Mouse (Mus musculus) C2C12 (cell line): ENCODE measurements around the gene Dctn5. TPM values are rescaled to one million over a fixed set of nuclear protein-coding genes. Genes with fewer than 3 reads are reported as not detected.

ENCODE experiments used
- H3K27me3 ChIP-seq: one replicate; pipeline ENCODE4 v1.6.1; 2011; ENCODE audit not compliant: control insufficient read depth, insufficient read depth, insufficient read length
- H3K36me3 ChIP-seq: one replicate; pipeline ENCODE4 v1.6.1; 2011; ENCODE audit not compliant: control insufficient read depth, insufficient read depth
- H3K4me3 ChIP-seq: one replicate; pipeline ENCODE4 v1.5.1; 2011; ENCODE audit warnings: mild to moderate bottlenecking, control low read depth; ENCODE audit not compliant: poor library complexity, insufficient read depth, severe bottlenecking
- H3K79me2 ChIP-seq: one replicate; pipeline ENCODE4 v1.6.1; 2011; ENCODE audit not compliant: control insufficient read depth, insufficient read depth
- H3K79me3 ChIP-seq: one replicate; pipeline ENCODE4 v1.6.1; 2011; ENCODE audit warnings: low read depth, control low read depth
- H3ac ChIP-seq: one replicate; pipeline ENCODE3; 2011; ENCODE audit warnings: low read depth; ENCODE audit not compliant: control insufficient read depth, insufficient read length
- CEBPB ChIP-seq: IDR thresholded peaks from one replicate; pipeline ENCODE4 v1.6.1; 2011; ENCODE audit warnings: low read depth, mild to moderate bottlenecking, control low read depth, moderate library complexity
- CTCF ChIP-seq: IDR thresholded peaks from one replicate; pipeline ENCODE4 v1.5.1; 2011; ENCODE audit not compliant: control insufficient read depth, insufficient read depth, insufficient read length
- FOSL1 ChIP-seq: IDR thresholded peaks from one replicate; pipeline ENCODE4 v1.8.0; 2011; ENCODE audit warnings: mild to moderate bottlenecking, low read length; ENCODE audit not compliant: poor library complexity, insufficient read depth, severe bottlenecking
- MAX ChIP-seq: IDR thresholded peaks from one replicate; pipeline ENCODE4 v1.6.1; 2011; ENCODE audit warnings: mild to moderate bottlenecking, control low read depth
- MYOD1 ChIP-seq: IDR thresholded peaks from one replicate; pipeline ENCODE4 v1.6.1; 2011; ENCODE audit warnings: low read depth; ENCODE audit not compliant: control insufficient read depth, insufficient read length
- MYOG ChIP-seq: IDR thresholded peaks from one replicate; pipeline ENCODE4 v1.6.1; 2011; ENCODE audit not compliant: control insufficient read depth, insufficient read length; ENCODE audit errors: extremely low read depth
- USF1 ChIP-seq: IDR thresholded peaks from one replicate; pipeline ENCODE4 v1.6.1; 2011; ENCODE audit warnings: low read depth, mild to moderate bottlenecking, control low read depth, moderate library complexity
- polyA plus RNA-seq: library from polyadenylated mRNA; unstranded; fragments of >200 nt; fragmentation: generic; extraction: Trizol; gene quantifications from one replicate; pipeline ENCODE4 v1.2.1, GENCODE M21; 2012; ENCODE audit warnings: missing spikeins

Dctn5 gene
- polyA plus RNA-seq, 1 experiment: 59.1 TPM

DNA sequence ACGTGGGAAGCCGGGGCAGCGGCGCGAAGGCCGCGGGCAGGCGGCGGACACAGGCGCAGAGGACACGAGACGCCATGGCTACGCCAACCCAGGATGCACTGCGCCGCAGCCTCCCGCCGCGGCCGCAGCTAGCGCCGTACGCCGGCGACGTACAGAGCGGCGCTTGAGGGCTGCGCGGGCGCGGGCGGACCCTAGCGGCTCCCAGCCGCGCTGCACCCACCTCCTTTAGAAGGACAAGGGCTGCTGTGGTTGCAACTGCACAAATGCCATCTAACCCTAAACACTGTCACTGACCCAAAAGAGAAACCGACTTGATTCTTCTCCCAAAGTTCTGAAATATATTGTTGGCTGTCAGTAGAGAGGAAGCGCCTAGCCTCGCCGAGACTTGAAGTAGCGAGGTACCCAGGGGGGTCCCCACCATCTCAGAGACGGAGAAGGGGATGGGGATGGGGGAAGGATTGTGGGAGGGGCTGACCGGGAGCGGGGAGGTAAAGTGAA lies 31.0 kb upstream of the Dctn5 start, which contains the start of gene Ndufab1:
Ndufab1 (minus strand) TSS at position 140 of the 498 bp plus-strand sequence.
- Histone ChIP-seq H3K79me3 (peaks cover 38% of the 10 kb centered on the region), H3K79me2 (peaks cover 48% of the 10 kb centered on the region), H3K4me3 (peak within 1 kb of the TSS; percentile 68), H3K36me3 (peaks cover 21% of the 10 kb centered on the region), H3K27me3 (no peaks in the 10 kb centered on the region), H3ac (peak within 1 kb of the TSS; percentile 80)
- TF ChIP-seq CTCF: peak; percentile 95
- TF ChIP-seq CEBPB: no peak

DNA sequence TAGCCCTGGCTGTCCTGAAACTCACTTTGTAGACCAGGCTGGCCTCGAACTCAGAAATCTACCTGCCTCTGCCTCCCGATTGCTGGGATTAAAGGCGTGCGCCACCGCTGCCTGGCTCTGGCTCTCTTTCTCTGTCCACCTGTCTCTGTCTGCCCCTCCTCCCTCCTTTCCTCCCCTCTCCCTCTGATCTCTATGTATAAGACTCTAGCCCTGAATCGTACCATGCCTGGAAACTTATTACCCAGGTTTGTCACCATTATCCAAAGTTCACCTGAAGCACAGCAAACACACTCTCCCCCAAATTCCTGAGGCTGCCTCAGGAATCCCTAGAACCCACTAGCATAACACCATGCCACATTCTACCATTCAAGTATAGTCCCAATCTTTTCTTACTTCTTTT lies 24.6 kb upstream of the Dctn5 start:
- H3K79me2 ChIP-seq: no peaks in the 10 kb centered on the region
- H3K36me3 ChIP-seq: peaks cover 26% of the 10 kb centered on the region
- no peak overlapping the region for H3ac ChIP-seq
- H3K27me3 ChIP-seq: no peaks in the 10 kb centered on the region
- TF ChIP-seq MAX (no peak), CTCF (no peak), USF1 (no peak), FOSL1 (no peak), MYOD1 (no peak)
- no peak overlapping the region for H3K4me3 ChIP-seq
- no peaks in the 10 kb centered on the region for H3K79me3 ChIP-seq

DNA sequence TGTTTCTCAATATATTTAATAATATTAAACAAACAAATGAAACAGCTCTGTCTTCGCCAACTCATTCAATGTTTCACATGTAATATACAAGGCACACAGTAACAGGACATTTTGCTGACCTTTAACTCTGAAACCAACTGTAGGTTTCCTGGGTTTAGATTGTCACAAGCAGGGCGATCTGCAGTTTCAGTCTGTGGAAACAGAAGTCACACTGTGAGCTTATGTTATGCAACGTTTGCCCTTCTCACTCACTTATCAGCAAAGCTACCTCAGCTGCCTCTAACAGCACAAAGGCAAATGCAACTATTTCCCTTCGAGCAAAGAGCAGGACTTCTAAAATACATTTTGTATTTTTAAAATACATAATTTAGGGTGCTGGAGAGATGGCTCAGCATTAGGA lies 9.3 kb upstream of the Dctn5 start:
- Histone ChIP-seq H3K79me3 (no peaks in the 10 kb centered on the region), H3ac (no peak overlapping the region), H3K4me3 (no peak overlapping the region), H3K27me3 (no peaks in the 10 kb centered on the region), H3K79me2 (no peaks in the 10 kb centered on the region), H3K36me3 (peaks cover 48% of the 10 kb centered on the region)
- TF ChIP-seq MYOG (no peak), MAX (no peak), CTCF (no peak), MYOD1 (no peak), FOSL1 (no peak), CEBPB (no peak), USF1 (no peak)

DNA sequence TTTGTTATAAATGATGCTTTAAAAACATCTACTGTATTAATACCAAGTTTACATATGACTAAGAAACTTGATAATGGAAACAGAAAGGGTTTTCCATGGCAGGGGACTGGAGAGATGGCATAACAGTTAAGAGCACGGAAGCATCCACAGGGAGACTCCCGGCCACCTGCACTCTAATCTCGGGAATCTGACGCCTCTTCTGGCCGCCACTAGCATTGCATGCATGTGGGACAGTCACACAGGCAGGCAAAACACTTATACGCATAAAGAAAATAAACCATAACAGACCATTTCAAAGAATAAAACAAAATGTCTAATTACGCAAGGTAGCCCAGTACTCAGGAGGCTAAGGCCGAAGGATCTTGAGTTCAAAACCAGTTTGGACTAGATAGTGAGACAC lies 7.2 kb upstream of the Dctn5 start:
- H3K79me3 ChIP-seq: peaks cover 3% of the 10 kb centered on the region
- H3ac ChIP-seq: no peak overlapping the region
- H3K27me3 ChIP-seq: no peaks in the 10 kb centered on the region
- H3K36me3 ChIP-seq: peaks cover 58% of the 10 kb centered on the region
- no peak overlapping the region for H3K4me3 ChIP-seq
- no peak for TF ChIP-seq CEBPB
- peaks cover 10% of the 10 kb centered on the region for H3K79me2 ChIP-seq

DNA sequence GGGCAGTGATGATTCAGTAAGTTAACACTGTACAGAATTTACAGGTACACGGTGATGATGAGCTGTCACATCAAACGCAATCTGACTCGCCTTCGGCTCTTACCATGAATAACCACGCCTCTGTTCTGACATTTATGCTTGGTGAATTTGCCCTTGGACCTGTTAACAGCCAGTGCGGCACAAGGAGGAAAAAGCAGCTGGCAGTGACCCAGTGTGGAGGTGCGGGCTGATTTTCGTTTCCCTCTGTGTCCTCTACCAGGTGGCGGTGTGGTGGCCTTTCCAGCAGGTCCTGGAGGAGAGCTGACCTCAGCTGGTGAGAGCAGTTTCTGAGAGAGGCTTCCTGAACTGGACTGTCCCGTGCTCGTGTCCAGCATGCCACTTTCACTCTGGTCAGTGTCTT lies 5.9 kb upstream of the Dctn5 start:
- H3ac ChIP-seq: no peak overlapping the region
- peaks cover 6% of the 10 kb centered on the region for H3K79me3 ChIP-seq
- no peaks in the 10 kb centered on the region for H3K27me3 ChIP-seq
- peaks cover 22% of the 10 kb centered on the region for H3K79me2 ChIP-seq
- H3K36me3 ChIP-seq: peaks cover 52% of the 10 kb centered on the region
- no peak overlapping the region for H3K4me3 ChIP-seq
- TF ChIP-seq MAX: no peak
- no peak for TF ChIP-seq MYOD1
- no peak for TF ChIP-seq CTCF
- no peak for TF ChIP-seq CEBPB
- no peak for TF ChIP-seq FOSL1
- no peak for TF ChIP-seq MYOG

DNA sequence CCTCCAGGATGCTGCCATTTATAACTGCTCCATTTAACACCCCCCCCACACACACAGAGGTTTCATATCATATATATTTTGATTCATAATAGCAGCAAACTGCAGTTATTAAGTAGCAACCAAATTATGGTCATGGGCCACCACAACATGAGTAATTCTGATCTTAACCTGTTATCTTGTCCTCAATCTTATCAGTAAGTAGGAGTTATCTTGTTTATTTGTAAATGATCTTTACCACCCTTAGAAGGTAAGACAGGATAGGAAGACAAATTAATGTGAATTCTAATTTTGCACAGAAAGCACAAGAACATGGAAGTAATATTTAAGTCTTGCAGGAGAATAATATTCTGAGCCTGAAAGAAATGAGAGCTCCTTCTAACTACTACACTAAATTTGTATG lies 1.0 kb upstream of the Dctn5 start:
- peaks cover 39% of the 10 kb centered on the region for H3K36me3 ChIP-seq
- no peak overlapping the region for H3ac ChIP-seq
- TF ChIP-seq MYOD1: no peak
- no peak for TF ChIP-seq MYOG
- TF ChIP-seq USF1: no peak
- no peak for TF ChIP-seq CEBPB
- TF ChIP-seq FOSL1: no peak
- no peak for TF ChIP-seq MAX
- TF ChIP-seq CTCF: no peak
- no peaks in the 10 kb centered on the region for H3K27me3 ChIP-seq
- H3K79me3 ChIP-seq: peaks cover 14% of the 10 kb centered on the region
- H3K79me2 ChIP-seq: peaks cover 48% of the 10 kb centered on the region
- peak overlapping the region; percentile 71 for H3K4me3 ChIP-seq
